Mouse (Mus musculus) cerebellum, adult 9-10 months (tissue): Measurements from ENCODE around the gene A830005F24Rik.
"Not testable (repeated sequence)": the region's sequence is repeated elsewhere in the genome, so short reads cannot be mapped to it uniquely, and the experiment has no call there.

Experiments used
- DNase-seq: peaks from one replicate; pipeline ENCODE4 v3.0.0; 2022

Gene A830005F24Rik

DNA sequence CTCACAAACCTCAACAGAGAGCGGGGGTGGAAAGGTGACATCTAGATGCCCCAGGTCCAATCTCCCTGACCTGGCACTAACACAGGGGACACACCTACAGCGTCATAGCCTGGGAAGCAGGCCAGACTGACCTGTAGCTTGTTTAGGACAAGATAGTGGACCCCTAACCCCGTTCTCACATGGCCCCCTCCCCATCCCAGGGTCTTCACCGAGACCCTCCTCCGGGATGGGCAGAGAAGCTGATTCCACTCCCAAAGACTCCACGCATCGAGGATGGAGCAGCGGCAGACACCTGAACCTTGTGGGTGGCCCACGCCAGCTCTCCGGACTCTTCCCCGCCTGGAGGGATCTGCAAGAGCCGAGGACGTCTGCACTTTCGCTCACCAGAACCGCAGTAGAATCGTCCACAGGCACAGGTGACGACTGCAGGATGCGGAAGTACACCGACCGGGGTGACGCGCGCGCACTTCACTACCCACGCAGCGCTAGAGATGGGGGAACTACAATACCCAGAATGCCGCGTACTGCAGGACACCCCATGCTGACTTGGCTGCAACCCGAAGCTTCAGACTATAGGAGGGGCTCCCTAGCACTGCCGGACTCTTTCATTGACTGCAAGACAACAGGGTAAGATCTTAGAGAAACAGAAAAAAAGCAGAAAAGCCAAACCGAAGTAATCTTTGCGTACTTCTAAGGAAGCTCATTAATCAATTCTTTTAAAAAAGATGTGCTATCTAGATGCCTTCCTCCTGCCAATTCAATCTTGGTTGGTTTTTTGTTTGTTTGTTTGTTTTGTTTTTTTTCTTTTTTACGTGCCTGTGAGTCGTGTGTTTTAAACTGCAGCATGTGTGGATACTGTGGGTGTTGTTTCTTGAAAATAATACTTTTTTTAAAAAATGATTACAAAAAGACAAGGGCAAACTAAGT lies at the start of gene A830005F24Rik, which contains the start of gene Zfp169:
Gene A830005F24Rik (plus strand): TSS at position 568 of the 927 bp plus-strand sequence.
Gene Zfp169 (minus strand): TSS at position 449 of the 927 bp plus-strand sequence.
- DNase-seq = peak; percentile 94

DNA sequence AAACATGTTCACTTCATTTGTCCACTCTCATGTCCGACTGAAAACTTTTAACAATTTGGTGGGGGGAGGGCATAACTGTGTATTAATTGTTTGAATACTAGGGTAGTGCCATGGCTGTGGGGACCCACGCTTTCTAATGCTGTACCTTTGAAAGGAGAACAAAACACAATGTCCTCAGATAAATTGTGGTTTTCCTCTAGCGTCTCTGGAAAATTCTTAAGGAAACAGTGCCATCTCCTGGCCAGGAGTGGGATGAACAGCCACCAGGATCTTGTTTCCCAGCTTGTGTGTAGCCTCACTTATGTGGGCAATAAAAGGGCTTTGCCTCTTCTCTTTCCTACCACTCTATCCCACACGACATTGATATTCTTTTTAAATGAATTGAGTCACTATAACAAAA lies 49.2 kb upstream of the A830005F24Rik start:
- DNase-seq = peak; percentile 74

DNA sequence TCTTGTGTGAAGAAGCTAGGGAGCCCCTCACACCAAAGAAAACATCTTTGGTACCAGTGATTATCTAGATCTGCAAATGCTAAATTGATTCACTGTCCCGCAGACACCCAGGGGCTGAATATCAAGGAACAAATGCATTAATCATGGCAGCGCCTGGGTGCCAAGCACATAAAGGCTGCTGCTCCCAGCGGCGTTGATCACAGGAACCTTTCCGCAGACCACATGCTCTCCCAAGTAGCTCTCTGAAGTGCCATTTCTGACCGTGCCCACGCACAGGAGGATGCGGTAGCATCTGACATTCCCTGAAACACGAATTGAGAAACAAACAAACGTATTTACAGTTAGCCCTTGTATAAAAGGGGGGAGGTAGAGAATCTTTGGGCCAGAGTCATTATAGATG lies 47.2 kb upstream of the A830005F24Rik start:
- no peak for DNase-seq

DNA sequence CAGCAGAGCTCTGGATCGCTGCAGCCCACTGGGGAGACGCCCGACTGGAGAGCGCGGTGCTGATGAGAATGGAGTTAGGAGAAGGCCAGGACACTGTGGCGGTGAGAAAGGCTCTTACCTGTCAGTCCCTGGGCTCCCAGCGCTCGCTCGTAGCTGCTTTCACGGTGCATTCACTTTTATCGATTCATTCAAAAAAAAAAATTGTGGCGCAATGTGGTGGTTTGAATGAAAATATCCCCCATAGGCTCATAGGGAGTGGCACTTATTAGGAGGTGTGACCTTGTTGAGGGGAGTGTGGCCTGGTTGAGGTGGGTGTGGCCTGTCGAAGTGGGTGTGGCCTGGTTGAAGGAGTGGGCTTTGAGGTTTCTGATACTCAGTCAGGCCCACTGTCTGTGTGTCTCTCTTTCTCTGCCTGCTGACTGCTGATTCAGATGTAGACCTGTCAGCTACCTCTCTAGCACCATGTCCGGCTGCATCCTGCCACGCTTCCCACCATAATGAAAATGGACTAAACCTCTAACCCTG lies 44.7 kb upstream of the A830005F24Rik start:
- no peak for DNase-seq

DNA sequence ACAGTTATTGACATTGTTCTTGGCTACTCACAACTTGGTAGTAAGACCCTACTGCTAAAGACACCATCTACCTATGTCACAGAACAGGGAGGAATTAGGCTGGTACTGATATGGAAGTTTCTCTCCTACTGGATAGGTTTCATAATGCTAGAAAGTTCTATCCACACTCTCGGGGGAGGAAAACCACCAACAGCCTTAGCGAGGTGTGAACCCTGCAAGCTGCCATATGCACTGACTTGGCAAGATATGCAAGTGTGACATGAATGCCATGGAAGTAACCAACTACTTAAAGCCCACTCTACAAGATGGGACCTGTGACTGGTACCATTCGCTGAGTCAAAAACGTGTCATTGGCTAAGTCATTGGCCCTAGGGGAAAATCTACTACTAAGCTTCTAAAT lies 29.8 kb upstream of the A830005F24Rik start:
- no peak for DNase-seq

DNA sequence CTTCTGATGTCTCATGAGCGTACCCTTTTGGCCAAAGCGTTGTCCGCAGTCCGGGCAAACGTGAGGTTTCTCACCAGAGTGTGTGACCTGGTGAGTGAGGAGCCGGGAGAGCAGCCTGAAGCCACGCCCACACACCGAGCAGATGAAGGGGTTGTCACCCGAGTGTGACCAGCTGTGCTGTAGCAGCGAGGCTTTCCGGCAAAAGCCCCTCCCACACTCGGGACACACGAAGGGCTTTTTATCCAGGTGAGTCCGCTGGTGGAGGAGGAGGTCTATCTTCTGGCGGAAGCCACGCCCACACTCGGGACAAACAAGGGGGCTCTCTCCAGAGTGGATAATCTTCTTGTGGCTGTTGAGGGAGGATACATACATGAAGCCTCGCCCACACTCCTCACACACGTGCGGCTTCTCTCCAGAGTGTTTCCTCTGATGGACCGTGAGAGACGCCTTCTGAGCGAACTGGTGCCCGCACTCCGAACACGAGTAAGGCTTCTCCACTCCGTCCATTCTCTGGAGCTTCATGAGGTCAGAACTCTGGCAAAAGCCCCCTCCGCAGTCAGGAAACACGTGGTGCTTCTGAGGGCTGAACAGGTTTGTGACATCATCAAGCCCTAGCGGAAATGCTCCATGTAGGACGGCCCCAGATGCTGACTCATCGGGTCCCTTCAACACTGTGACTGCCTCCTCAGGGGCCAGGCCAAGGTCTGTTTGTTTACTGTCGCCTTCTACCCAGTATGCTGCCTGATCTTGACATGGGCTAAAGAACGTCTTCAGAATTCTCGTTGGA lies 22.8 kb upstream of the A830005F24Rik start:
- DNase-seq = no peak

DNA sequence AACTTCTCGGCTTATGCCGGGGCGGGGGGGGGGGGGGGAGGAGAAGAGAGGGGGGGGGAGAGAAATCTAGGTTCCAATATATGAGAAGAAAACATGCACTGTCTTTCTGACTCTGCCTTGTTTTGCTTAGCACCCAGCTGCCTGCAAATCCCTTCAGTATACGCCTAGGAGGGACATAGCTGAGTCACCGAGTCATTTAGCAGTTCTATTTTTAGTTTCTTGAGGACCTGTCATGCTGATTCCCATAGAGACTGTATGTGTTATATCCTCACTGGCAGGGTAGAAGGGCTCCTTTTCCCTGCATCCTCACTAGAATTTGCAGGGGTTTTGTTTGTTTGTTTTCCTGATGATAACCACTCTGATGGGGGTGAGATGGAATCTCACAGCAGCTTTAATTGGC lies 20.2 kb upstream of the A830005F24Rik start:
- no peak for DNase-seq

DNA sequence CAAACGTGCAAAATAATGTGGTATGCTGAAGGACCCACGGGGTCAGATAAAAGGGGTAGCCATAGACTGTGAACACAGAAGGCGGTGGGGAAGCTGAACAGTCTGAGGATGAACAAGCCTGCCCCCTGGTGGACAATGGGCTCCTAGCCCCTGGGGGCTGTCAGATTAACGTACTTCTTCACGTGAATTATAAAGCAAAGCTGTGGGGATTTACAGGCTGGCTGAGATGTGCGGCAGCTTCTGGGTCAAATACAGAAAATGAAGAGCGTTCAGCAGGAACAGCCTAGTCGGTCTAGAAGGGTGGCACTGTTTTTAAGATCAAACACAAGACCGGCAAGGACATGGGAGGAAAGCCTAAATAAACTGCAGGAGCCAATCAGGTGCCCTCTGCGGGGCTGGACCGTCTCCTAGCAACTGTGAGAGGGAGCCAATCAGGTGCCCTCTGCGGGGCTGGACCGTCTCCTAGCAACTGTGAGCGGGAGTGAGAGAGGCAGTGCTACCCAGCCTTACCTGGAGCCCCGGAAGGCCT lies 15.6 kb upstream of the A830005F24Rik start:
- DNase-seq = peak; percentile 53

DNA sequence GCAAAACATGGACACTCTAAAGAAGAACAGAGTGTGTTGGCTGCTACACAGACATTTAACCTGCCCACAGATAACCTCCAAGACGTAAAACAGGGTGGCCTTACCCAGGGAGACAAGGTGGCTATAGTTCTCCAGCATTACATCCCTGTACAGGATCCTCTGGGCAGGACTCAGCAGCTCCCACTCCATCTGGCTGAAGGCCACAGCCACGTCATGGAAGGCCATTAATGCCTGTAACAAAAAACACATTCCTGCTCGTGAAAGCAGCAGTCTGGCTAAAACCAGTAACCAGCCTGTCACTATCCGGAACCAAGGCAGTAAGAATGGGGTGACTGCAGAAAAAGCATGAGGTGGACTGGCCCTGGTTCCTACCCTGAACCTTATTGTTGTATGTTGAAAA lies 14.7 kb upstream of the A830005F24Rik start:
- no peak for DNase-seq

DNA sequence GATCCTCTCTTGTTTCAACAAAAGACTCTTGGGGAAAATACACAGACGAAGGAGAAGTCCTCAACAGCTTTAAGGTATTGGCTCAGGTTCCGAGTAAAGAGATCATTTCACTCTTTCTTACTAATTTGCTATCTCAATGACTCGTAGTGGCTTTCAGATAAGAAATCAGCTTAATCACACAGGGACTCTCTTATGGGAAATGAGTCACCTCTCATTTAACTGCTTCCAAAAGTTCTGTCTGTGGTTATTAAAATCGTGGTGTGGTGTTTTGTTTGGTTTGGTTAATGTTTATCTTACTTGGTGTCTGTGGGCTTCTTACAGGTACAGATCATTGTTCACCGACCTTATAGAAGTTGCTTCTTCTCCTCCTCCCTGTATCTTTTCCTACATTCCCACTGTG lies 10.9 kb upstream of the A830005F24Rik start:
- no peak for DNase-seq

DNA sequence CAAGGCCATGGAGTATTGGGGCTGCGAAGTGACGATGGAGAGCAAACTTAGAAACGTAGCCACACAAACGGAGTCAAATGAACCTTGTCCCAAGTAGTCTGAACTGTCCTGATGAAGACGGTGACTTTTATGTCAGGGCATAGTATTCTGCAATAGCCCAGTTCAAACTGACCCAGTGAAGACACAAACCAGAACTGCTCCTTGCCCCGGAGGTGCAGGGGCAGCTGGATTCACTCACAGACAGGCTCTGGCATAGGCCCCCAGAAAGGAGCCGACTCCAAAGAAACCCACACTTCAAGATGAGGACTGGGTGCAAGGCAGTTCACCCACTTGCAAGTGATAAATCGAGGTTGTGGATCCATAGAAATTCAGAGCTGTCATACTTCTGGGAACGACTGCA lies 4.7 kb upstream of the A830005F24Rik start:
- DNase-seq = no peak

DNA sequence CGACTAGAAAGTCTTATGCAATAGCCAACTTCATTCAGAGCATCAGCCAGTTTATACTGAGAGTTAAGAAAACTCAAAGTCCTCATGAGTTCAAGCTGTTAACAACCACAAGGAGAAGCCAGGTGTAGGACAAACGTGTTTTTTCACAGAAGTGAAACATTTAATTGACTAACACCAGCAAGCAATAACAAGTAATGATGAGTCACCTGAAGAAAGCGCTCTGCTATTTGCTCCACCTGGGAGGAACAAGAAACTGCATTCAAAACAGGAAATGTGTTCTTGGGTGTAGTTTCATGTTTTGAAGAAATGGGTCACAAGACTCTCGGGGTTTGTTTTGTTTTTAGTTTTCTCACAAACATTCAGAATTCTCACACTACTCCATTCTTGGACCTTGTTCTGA lies 2.5 kb downstream of the A830005F24Rik start:
- DNase-seq = no peak

DNA sequence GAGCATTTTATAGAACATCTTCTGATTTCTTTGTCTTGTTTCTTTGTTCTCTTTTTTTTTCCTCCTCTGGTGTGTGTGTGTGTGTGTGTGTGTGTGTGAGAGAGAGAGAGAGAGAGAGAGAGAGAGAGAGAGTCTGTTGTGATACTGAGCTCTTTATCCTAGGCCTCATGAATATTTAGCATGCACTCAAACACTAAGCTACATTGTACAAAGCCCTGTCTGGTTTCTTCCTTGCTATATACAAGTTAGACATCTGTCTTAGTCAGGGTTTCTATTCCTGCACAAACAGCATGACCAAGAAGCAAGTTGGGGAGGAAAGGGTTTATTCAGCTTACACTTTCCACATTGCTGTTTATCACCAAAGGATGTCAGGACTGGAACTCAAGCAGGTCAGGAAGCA lies 5.8 kb downstream of the A830005F24Rik start:
- DNase-seq = not testable (repeated sequence)

DNA sequence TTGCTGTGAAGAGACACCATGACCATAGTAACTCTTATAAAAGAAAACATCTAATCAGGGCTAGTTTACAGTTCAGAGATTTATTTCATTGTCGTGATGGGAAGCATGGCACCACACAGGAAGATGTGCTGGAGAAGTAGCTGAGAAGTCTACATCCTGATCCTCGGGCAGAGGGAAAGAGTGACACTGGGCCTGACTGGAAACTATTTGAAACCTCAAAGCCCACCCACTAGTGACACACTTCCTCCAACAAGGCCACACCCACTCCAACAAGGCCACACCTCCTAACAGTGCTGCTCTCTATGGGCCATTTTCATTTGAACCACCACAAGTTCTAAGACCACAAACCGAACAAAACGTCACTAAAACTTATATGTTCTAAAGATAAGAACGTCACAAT lies 12.4 kb downstream of the A830005F24Rik start:
- no peak for DNase-seq

DNA sequence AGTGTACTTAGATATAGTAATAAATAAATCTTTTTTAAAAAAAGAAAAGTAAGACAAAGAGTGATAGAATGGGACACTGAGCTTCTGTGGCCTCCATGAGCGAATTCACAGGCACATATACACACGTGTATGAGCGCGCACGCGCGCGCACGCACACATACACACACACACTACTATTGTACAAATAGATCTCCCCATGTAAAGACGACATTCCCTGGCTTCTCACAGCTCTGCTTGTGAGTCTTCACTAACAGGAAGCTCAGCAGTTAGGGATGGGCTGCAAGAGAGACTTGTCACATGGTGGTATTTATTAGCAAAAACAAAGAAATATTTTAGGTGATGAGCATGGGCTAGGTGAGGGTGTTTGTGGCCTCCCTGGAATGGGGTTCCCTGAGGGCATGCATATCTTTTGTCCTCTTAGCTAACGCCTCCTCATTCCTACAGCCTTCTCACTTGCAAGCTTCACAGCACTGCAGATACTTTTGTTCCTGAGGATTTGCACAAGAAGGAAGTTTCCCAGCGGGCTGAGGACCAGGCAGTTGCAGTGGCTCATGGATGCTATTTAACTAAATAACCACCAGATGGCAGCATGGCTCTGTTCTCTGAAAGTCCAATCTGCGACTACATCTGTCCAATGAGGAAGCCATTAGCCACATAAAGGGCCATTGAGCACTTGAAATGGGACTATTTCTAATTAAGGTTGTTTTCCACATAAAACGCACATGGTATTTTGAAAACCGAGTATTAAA lies 14.9 kb downstream of the A830005F24Rik start:
- peak; percentile 84 for DNase-seq

DNA sequence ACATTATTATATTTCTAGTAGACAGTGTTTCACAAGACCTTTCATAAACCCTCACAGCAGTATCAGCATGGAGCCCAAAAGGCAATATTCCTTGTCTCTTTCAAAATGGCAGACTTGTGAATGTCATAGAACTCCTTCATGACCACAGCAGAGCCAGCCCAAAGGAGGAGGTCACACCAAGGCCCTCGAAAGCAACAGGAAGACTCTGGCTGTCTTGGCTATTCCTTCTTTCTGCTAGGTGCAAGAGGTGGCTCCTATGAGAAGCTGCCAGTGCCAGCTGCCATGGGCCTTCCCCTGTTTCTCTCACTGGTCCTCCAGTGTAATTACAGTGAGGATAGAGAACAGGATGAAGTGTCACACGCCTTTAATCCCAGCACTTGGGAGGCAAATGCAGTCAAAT lies 15.7 kb downstream of the A830005F24Rik start:
- DNase-seq = no peak

DNA sequence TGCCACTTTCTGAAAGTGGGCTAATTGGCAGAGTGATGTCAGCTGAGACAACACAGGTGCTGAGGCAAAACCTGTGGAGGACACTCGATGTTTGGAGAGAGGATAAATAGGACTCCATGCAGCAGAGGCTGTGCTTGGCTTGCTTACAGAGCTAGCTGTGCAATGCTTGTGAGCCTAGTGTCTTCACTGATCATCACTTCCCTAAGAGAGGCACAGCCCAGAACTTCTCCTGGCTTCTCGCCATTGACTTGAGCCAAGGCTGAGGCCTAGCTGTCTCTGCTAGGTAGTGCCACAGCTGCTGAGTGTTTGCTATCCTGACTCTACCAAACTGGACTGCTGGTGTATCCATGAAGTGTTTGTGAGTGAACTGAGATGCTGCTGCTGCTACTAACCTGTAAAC lies 17.3 kb downstream of the A830005F24Rik start:
- no peak for DNase-seq

DNA sequence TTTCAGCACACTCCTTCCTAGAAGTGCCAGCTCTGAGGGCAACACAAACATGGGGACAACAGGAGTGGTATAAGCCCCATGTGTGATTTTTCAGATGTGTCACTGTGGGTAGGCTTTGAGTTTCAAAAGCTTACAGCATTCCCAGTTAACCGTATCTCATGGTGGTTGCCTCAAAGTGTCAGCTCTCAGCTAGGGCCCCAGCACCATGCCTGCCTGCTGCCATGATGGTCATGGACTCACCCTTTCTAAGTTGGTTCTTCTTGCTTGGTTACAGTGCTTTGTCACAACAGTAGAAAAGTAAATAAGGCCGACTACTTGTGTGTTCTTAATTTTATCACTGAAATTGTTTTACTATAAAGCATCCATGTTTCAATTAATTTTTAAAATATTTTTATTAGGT lies 18.1 kb downstream of the A830005F24Rik start:
- no peak for DNase-seq

DNA sequence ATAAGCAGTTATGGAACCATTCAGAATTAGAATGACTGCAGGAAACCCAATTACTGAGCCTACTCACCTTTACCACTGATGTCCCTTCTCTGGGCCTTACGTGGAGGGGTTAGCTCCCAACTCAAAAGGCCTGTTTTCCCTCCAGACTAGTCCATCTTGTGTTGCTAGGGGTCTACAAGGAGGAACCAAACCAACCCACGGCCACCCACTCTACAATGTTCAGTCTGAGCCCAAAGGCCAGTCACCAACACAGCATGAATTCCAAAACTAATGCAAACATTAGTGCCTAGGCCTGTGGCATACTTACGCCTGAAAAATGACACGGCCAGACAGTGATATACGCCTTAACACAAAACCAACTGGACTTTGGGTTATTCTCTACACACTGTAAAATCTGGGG lies 20.1 kb downstream of the A830005F24Rik start:
- no peak for DNase-seq

DNA sequence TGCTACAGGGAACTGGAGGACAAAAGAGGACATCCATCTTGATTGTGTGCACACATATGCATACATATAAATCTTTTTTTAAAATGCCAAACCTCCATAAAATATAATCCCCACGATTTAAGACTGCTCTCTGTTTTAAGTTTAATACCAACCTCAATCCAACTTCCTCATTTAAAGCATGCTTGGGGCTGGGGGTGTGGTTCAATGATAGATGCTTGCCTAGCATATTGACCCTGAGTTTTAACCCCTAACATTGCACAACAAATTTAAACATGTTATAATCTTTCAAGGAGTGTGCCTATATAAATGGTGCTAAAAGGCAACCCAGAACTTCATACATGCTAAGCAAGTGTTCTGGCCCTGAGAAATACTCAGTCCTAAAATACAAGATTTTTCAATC lies 27.1 kb downstream of the A830005F24Rik start:
- DNase-seq = no peak

DNA sequence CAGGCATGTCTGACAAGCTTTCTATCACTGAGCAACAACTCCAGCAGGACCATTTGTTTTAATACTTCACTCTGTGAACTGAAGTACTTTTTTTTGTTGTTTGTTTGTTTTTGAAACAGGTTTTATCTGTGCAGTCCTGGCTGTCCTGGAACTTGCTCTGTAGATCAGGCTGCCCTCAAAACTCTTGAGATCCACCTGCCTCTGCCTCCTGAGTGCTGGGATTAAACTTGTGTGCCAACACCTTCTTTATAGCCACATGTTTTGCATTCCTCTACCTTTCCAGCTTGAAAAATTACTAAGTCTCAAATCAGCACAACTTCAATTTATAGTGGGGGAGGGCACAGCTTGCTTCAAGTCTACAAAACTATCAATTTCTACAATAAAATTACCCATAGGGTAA lies 31.0 kb downstream of the A830005F24Rik start:
- no peak for DNase-seq

DNA sequence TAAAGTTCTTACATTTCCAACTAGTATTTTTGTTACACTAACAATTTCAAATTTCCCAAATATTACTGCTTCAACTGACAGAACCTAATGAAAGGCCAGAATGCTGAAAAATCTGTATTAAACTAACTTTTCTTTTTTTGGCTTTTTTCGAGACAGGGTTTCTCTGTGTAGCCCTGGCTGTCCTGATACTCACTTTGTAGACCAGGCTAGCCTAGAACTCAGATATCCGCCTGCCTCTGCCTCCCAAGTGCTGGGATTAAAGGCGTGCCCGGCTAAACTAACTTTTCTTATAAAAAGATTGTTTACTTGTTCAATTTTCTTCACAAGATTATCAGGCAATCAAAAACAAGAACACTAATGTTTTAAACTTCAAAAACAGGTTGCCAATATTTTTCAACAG lies 31.5 kb downstream of the A830005F24Rik start:
- DNase-seq = peak; percentile 55
